Mouse (Mus musculus): ENCODE results near the gene Vav2.

DNA sequence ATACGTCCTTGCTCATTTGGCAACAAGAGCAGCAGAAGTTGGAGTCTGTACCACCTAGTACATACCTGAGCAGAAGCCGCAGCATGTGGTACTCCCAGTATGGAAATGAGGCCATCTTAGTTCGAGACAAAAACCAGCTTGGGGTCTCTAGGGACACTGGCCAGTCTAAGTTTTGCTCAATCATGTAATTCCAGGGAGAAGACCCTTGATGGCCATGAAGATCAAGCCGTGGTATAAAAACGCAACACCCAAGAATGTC, 16.5 kb upstream of the Vav2 start:
- TF ChIP-seq CTCF (conservative IDR thresholded peaks at IDR 0.05; ENCODE audit: low read length) (no peak), POU5F1 (IDR thresholded peaks at IDR 0.05; ENCODE audit: borderline replicate concordance, low read length) (no peak)
